Mouse (Mus musculus) limb, embryonic 15.5 days (tissue): ENCODE data around the gene Taf10. TPM values are rescaled to one million over a fixed set of nuclear protein-coding genes. Genes with fewer than 3 reads are reported as not detected.
"Not testable (repeated sequence)": the region's sequence is repeated elsewhere in the genome, so short reads cannot be mapped to it uniquely, and the experiment has no call there.

Experiments used
- ATAC-seq: fragments of 200-750 bp; cut with Nextera tagmentation; 2 replicates; pipeline ENCODE4 v1.8.0; 2017; ENCODE audit warnings: low read depth, moderate TSS enrichment; ENCODE audit not compliant: insufficient number of reproducible peaks, low FRiP score, low TSS enrichment
- H3K27ac ChIP-seq: fragments of 300-500 bp; sonication (generic); 2 replicates; pipeline ENCODE4 v1.5.1; 2015; ENCODE audit warnings: moderate library complexity, mild to moderate bottlenecking, inconsistent platforms
- H3K27me3 ChIP-seq: fragments of 300-500 bp; sonication (generic); 2 replicates; pipeline ENCODE4 v1.6.1; 2015; ENCODE audit warnings: inconsistent platforms
- H3K36me3 ChIP-seq: fragments of 300-500 bp; sonication (generic); 2 replicates; pipeline ENCODE4 v1.6.1; 2015; ENCODE audit warnings: inconsistent platforms
- H3K4me1 ChIP-seq: fragments of 300-500 bp; sonication (generic); 2 replicates; pipeline ENCODE4 v1.6.1; 2015; ENCODE audit warnings: inconsistent platforms
- H3K4me2 ChIP-seq: fragments of 300-500 bp; sonication (generic); 2 replicates; pipeline ENCODE4 v1.6.1; 2015; ENCODE audit warnings: mild to moderate bottlenecking, inconsistent platforms
- H3K4me3 ChIP-seq: fragments of 300-500 bp; sonication (generic); 2 replicates; pipeline ENCODE4 v1.5.1; 2015; ENCODE audit warnings: mild to moderate bottlenecking, inconsistent platforms
- H3K9ac ChIP-seq: fragments of 300-500 bp; sonication (generic); 2 replicates; pipeline ENCODE4 v1.6.1; 2015; ENCODE audit warnings: inconsistent platforms
- H3K9me3 ChIP-seq: fragments of 300-500 bp; sonication (generic); 2 replicates; pipeline ENCODE4 v1.6.1; 2016; ENCODE audit warnings: inconsistent platforms
- WGBS: fragments of 180-500 bp; shearing (Covaris S2); methylation state at CpG from one replicate; pipeline ENCODE4 v1.1.7; 2015; 5-methylcytosine and 5-hydroxymethylcytosine counted together
- polyA plus RNA-seq: library from polyadenylated mRNA; unstranded; fragments of >200 nt; fragmentation: Nextera tagmentation; extraction: Ambion mirVana; gene quantifications from 2 replicates; pipeline ENCODE4 v1.2.1, GENCODE M21; 2015

Gene Taf10
- polyA plus RNA-seq, 1 experiment from 2014 or later: 104 TPM

- ATAC-seq: peak; percentile 82
- Histone ChIP-seq H3K9me3 (no peaks in the 10 kb centered on the region), H3K9ac (peak within 1 kb of the TSS; percentile 52), H3K36me3 (peaks cover 57% of the 10 kb centered on the region), H3K4me1 (peaks cover 12% of the 10 kb centered on the region), H3K27me3 (no peaks in the 10 kb centered on the region), H3K4me3 (peak within 1 kb of the TSS; percentile 61), H3K27ac (peak within 1 kb of the TSS; percentile 67), H3K4me2 (peak within 1 kb of the TSS; percentile 69)
- 25% methylated on average over 20 of the region's 20 CpGs for WGBS
Observed at GRCm38 (mm10) chr7:105751491-105752433, 7.6 kb upstream of the Taf10 start, which contains the start of gene Tpp1. Gene Tpp1 (minus strand): TSS chr7:105752235.

- ATAC-seq: no peak
- Histone ChIP-seq H3K4me2 (no peak overlapping the region), H3K9me3 (no peaks in the 10 kb centered on the region), H3K4me1 (peaks cover 21% of the 10 kb centered on the region), H3K4me3 (no peak overlapping the region), H3K36me3 (peaks cover 29% of the 10 kb centered on the region), H3K9ac (no peak overlapping the region), H3K27me3 (no peaks in the 10 kb centered on the region), H3K27ac (no peak overlapping the region)
- 80% methylated on average over 2 of the region's 2 CpGs for WGBS
Observed at GRCm38 (mm10) chr7:105747776-105748175, 3.6 kb upstream of the Taf10 start.

GRCm38 (mm10) chr7:105743246-105743925 lies 775 bp downstream of the Taf10 start:
- peak overlapping the region; percentile 65; the same call in 1 of the 2 replicates for H3K27ac ChIP-seq
- 35% methylated on average over 20 of the region's 20 CpGs for WGBS
- H3K9ac ChIP-seq: peak overlapping the region; percentile 91
- not testable (repeated sequence) for H3K27me3 ChIP-seq, ATAC-seq, H3K9me3 ChIP-seq
- peaks cover 27% of the 10 kb centered on the region for H3K4me1 ChIP-seq
- H3K36me3 ChIP-seq: peaks cover 55% of the 10 kb centered on the region
- peak overlapping the region; percentile 89 for H3K4me2 ChIP-seq
- H3K4me3 ChIP-seq: peak overlapping the region; percentile 81

- not testable (repeated sequence) for H3K27me3 ChIP-seq, H3K9me3 ChIP-seq, H3K27ac ChIP-seq, ATAC-seq, H3K9ac ChIP-seq
- Histone ChIP-seq H3K4me1 (peaks cover 32% of the 10 kb centered on the region), H3K36me3 (peaks cover 49% of the 10 kb centered on the region), H3K4me3 (0 out of 2 replicates have a peak overlapping the region, but pooled peaks have one; percentile 81), H3K4me2 (peak overlapping the region; percentile 89; the same call in 1 of the 2 replicates)
- 84% methylated on average over 7 of the region's 7 CpGs for WGBS
Observed at GRCm38 (mm10) chr7:105742539-105743215, 1.5 kb downstream of the Taf10 start.

GRCm38 (mm10) chr7:105741978-105742377 lies 2.2 kb downstream of the Taf10 start:
- Histone ChIP-seq H3K27ac (no peak overlapping the region), H3K4me1 (peaks cover 36% of the 10 kb centered on the region), H3K36me3 (peaks cover 44% of the 10 kb centered on the region), H3K27me3 (no peaks in the 10 kb centered on the region), H3K9ac (no peak overlapping the region), H3K4me2 (no peak overlapping the region), H3K9me3 (no peaks in the 10 kb centered on the region), H3K4me3 (no peak overlapping the region)
- ATAC-seq: no peak
- 90% methylated on average over 9 of the region's 9 CpGs for WGBS

GRCm38 (mm10) chr7:105740851-105741250 lies 3.3 kb downstream of the Taf10 start:
- no peak overlapping the region for H3K9ac ChIP-seq
- no peak for ATAC-seq

GRCm38 (mm10) chr7:105740089-105740795 lies 3.9 kb downstream of the Taf10 start:
- H3K27ac ChIP-seq: no peak overlapping the region
- peaks cover 38% of the 10 kb centered on the region for H3K4me1 ChIP-seq
- ATAC-seq: no peak
- 84% methylated on average over 13 of the region's 13 CpGs for WGBS
- no peak overlapping the region for H3K9ac ChIP-seq
- H3K9me3 ChIP-seq: no peaks in the 10 kb centered on the region
- peaks cover 35% of the 10 kb centered on the region for H3K36me3 ChIP-seq
- no peak overlapping the region for H3K4me3 ChIP-seq
- no peaks in the 10 kb centered on the region for H3K27me3 ChIP-seq
- H3K4me2 ChIP-seq: no peak overlapping the region

More at GRCm38 (mm10) chr7:105740851-105741250, 3.3 kb downstream of the Taf10 start:
- H3K27ac ChIP-seq: no peak overlapping the region
- 85% methylated on average over 6 of the region's 6 CpGs for WGBS
- peaks cover 36% of the 10 kb centered on the region for H3K4me1 ChIP-seq
- no peaks in the 10 kb centered on the region for H3K27me3 ChIP-seq
- peaks cover 35% of the 10 kb centered on the region for H3K36me3 ChIP-seq
- no peak overlapping the region for H3K4me2 ChIP-seq
- no peak overlapping the region for H3K4me3 ChIP-seq
- no peaks in the 10 kb centered on the region for H3K9me3 ChIP-seq

GRCm38 (mm10) chr7:105738948-105739347 lies 5.2 kb downstream of the Taf10 start:
- WGBS: 25% methylated on average over 3 of the region's 3 CpGs
- Histone ChIP-seq H3K4me3 (peak overlapping the region; percentile 81), H3K27ac (peak overlapping the region; percentile 87), H3K4me1 (peaks cover 43% of the 10 kb centered on the region), H3K36me3 (peaks cover 44% of the 10 kb centered on the region), H3K9me3 (no peaks in the 10 kb centered on the region), H3K4me2 (peak overlapping the region; percentile 62), H3K27me3 (no peaks in the 10 kb centered on the region), H3K9ac (no peak overlapping the region)
- ATAC-seq: peak; percentile 71

GRCm38 (mm10) chr7:105738286-105738685 lies 5.9 kb downstream of the Taf10 start:
- peak overlapping the region; percentile 81 for H3K4me3 ChIP-seq
- no peak overlapping the region for H3K9ac ChIP-seq
- WGBS: 74% methylated on average over 2 of the region's 2 CpGs
- peaks cover 51% of the 10 kb centered on the region for H3K36me3 ChIP-seq
- peak overlapping the region; percentile 62 for H3K4me2 ChIP-seq
- no peak for ATAC-seq
- H3K27ac ChIP-seq: peak overlapping the region; percentile 87
- no peaks in the 10 kb centered on the region for H3K27me3 ChIP-seq
- no peaks in the 10 kb centered on the region for H3K9me3 ChIP-seq
- peaks cover 37% of the 10 kb centered on the region for H3K4me1 ChIP-seq

GRCm38 (mm10) chr7:105737648-105738047 lies 6.5 kb downstream of the Taf10 start:
- H3K4me1 ChIP-seq: peaks cover 30% of the 10 kb centered on the region
- H3K27ac ChIP-seq: peak overlapping the region; percentile 92; the same call in 1 of the 2 replicates
- no peaks in the 10 kb centered on the region for H3K9me3 ChIP-seq
- peak overlapping the region; percentile 62 for H3K4me2 ChIP-seq
- WGBS: 31% methylated on average over 3 of the region's 3 CpGs
- peak overlapping the region; percentile 94 for H3K9ac ChIP-seq
- no peak for ATAC-seq
- peaks cover 51% of the 10 kb centered on the region for H3K36me3 ChIP-seq
- no peaks in the 10 kb centered on the region for H3K27me3 ChIP-seq
- H3K4me3 ChIP-seq: peak overlapping the region; percentile 81
